Mouse (Mus musculus) hindbrain, postnatal 0 days (tissue): Measurements from ENCODE around the gene Itpka. TPM values are rescaled to one million over a fixed set of nuclear protein-coding genes. Genes with fewer than 3 reads are reported as not detected.

Experiments
- ATAC-seq: fragments of 200-750 bp; cut with Nextera tagmentation; 2 replicates; pipeline ENCODE4 v1.8.0; 2017; ENCODE audit warnings: mild to moderate bottlenecking, moderate TSS enrichment, moderate library complexity
- DNase-seq: peaks from one replicate; pipeline ENCODE4 v3.0.0-alpha.2; 2015; ENCODE audit warnings: low spot score
- H3K27ac ChIP-seq: fragments of 300-500 bp; sonication (generic); 2 replicates; pipeline ENCODE4 v1.5.1; 2014; ENCODE audit warnings: mild to moderate bottlenecking
- H3K27me3 ChIP-seq: fragments of 300-500 bp; sonication (generic); 2 replicates; pipeline ENCODE4 v1.6.1; 2014; ENCODE audit warnings: low read length, mixed read lengths; ENCODE audit not compliant: insufficient read depth
- H3K36me3 ChIP-seq: fragments of 300-500 bp; sonication (generic); 2 replicates; pipeline ENCODE4 v1.6.1; 2014; ENCODE audit warnings: low read length, mixed read lengths; ENCODE audit not compliant: insufficient read depth
- H3K4me1 ChIP-seq: fragments of 300-500 bp; sonication (generic); 2 replicates; pipeline ENCODE4 v1.6.1; 2014; ENCODE audit warnings: antibody characterized with exemption, low read length, mixed read lengths; ENCODE audit not compliant: insufficient read depth
- H3K4me2 ChIP-seq: fragments of 300-500 bp; sonication (generic); 2 replicates; pipeline ENCODE4 v1.6.1; 2014; ENCODE audit warnings: low read depth, mild to moderate bottlenecking, low read length, moderate library complexity, mixed read lengths
- H3K4me3 ChIP-seq: fragments of 300-500 bp; sonication (generic); 2 replicates; pipeline ENCODE4 v1.5.1; 2014; ENCODE audit warnings: low read length
- H3K9ac ChIP-seq: fragments of 300-500 bp; sonication (generic); replicated peaks from 2 replicates; pipeline ENCODE4 v1.6.1; 2014; ENCODE audit warnings: mild to moderate bottlenecking, low read length, moderate library complexity, mixed read lengths
- H3K9me3 ChIP-seq: fragments of 300-500 bp; sonication (generic); 2 replicates; pipeline ENCODE4 v1.6.1; 2016; ENCODE audit warnings: low read length, mixed read lengths
- CTCF ChIP-seq: IDR thresholded peaks from 2 replicates; pipeline ENCODE4 v1.5.1; 2016; ENCODE audit warnings: antibody characterized with exemption, control low read depth, low read depth
- WGBS: fragments of 180-500 bp; shearing (Covaris S2); extraction: QIAGEN DNeasy Blood & Tissue Kit; methylation state at CpG from one replicate; pipeline ENCODE4 v1.1.7; 2014; 5-methylcytosine and 5-hydroxymethylcytosine counted together
- polyA plus RNA-seq: library from polyadenylated mRNA; unstranded; fragments of >200 nt; fragmentation: Nextera tagmentation; extraction: Ambion mirVana; gene quantifications from 2 replicates; pipeline ENCODE4 v1.2.1, GENCODE M21; 2015
- total RNA-seq: library from RNA; depleted of rRNA; stranded (reverse); fragments of >200 nt; gene quantifications from 2 replicates; pipeline ENCODE4 v1.2.3, GENCODE M21; 2014

Gene Itpka
- total and polyA plus RNA-seq, 2 experiments from 2014 or later: 3.3 to 8.5 TPM

DNA sequence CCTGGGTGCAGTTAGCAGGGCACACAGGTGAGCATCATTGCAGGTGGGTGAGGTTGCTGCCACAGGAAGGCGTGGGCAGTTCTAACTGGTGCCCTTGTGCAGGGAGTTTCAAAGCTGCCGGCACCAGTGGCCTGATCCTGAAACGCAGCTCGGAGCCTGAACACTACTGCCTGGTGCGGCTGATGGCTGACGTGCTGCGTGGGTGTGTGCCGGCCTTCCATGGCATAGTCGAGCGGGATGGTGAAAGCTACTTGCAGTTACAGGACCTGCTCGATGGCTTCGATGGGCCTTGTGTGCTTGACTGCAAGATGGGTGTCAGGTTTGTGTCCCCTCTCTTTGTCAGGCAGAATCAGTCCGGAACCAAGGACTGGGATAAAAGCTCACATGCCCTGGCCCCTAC is 7.1 kb downstream of the Itpka start:
- H3K27me3 ChIP-seq: peaks cover under 1% of the 10 kb centered on the region; the same call in 1 of the 2 replicates
- no peak overlapping the region for H3K4me3 ChIP-seq
- H3K27ac ChIP-seq: no peak overlapping the region
- H3K4me2 ChIP-seq: no peak overlapping the region
- no peaks in the 10 kb centered on the region for H3K9me3 ChIP-seq
- H3K9ac ChIP-seq: no peak overlapping the region
- no peak for DNase-seq
- H3K4me1 ChIP-seq: no peaks in the 10 kb centered on the region
- H3K36me3 ChIP-seq: no peaks in the 10 kb centered on the region
- ATAC-seq: no peak
- 79% methylated on average over 13 of the region's 13 CpGs for WGBS
- no peak for TF ChIP-seq CTCF

DNA sequence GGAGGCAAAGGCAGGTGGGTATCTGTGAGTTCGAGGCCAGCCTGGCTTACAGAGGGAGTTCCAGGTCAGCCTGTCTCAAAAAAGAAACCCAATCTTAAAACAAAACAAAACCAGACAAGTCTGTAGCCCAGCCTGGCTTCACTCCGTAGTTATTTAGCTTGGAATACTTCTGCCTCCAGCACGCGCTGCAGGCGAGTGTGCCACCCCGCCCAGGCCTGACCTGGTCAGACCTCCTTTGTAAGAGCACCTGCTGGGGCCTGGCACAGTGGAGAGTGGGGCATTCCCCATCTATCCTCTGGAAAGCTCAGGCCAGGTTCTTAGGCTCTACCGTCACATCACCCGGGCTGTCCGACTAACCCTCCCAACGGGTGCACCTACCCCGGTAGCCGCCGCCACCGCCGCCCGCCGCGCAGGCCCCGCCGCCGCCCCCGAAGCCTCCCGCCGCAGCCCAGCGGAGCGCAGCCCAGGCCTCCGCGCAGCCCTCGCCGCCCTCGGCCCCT is 15.5 kb downstream of the Itpka start:
- Histone ChIP-seq H3K9me3 (no peaks in the 10 kb centered on the region), H3K36me3 (no peaks in the 10 kb centered on the region), H3K9ac (peak overlapping the region; percentile 43), H3K4me2 (peak overlapping the region; percentile 97), H3K27me3 (0 out of 2 replicates have a peak, but pooled peaks cover 19% of the 10 kb centered on the region), H3K27ac (no peak overlapping the region), H3K4me3 (peak overlapping the region; percentile 60), H3K4me1 (peaks cover 4% of the 10 kb centered on the region; the same call in 1 of the 2 replicates)
- ATAC-seq (peak; percentile 31; the same call in 1 of the 2 replicates), DNase-seq (no peak)
- WGBS: 3% methylated on average over 24 of the region's 31 CpGs
- no peak for TF ChIP-seq CTCF

DNA sequence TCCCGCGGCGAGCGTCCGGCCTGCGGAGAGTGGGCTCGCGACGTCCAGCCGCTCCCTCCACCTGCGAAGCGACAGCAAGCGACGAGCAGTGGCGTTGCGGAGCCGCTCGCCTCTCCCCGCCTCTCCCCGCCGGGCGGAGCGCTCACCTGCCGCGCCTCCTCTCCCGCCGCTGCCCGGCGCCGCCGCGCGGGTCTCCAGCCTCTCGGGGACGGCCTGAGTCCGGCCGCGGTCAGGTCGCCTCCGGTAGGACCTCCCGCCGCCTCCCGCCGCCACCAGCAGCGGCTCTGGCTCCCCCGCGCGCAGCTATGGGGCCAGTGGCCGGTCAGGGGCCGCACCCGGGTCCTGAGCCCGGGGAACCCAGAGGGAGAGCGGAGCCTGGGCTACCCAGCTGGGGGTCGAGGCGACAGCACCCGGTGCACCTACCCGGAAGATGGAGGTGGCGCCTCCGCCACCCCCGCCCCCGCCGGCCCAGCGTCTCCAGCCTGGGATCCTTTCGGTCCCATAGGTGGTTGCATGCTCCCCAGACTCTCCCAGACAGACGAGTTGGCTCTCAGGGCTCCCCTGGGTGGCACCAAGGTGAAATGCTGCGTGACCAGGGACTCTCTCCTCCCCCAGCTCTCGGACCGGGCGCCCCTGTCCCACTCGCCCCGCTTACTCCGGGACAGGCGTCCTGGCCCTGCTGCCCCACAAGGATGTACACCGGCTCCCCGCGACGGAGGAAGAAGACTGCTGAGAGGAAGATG is 16.1 kb downstream of the Itpka start:
- peak; percentile 25 for DNase-seq
- Histone ChIP-seq H3K27ac (no peak overlapping the region), H3K4me3 (peak overlapping the region; percentile 60), H3K27me3 (0 out of 2 replicates have a peak, but pooled peaks cover 19% of the 10 kb centered on the region), H3K9ac (peak overlapping the region; percentile 43), H3K4me2 (peak overlapping the region; percentile 97), H3K9me3 (no peaks in the 10 kb centered on the region), H3K4me1 (peaks cover 4% of the 10 kb centered on the region; the same call in 1 of the 2 replicates), H3K36me3 (no peaks in the 10 kb centered on the region)
- 1% methylated on average over 51 of the region's 77 CpGs for WGBS
- TF ChIP-seq CTCF: no peak
- ATAC-seq: peak; percentile 39

DNA sequence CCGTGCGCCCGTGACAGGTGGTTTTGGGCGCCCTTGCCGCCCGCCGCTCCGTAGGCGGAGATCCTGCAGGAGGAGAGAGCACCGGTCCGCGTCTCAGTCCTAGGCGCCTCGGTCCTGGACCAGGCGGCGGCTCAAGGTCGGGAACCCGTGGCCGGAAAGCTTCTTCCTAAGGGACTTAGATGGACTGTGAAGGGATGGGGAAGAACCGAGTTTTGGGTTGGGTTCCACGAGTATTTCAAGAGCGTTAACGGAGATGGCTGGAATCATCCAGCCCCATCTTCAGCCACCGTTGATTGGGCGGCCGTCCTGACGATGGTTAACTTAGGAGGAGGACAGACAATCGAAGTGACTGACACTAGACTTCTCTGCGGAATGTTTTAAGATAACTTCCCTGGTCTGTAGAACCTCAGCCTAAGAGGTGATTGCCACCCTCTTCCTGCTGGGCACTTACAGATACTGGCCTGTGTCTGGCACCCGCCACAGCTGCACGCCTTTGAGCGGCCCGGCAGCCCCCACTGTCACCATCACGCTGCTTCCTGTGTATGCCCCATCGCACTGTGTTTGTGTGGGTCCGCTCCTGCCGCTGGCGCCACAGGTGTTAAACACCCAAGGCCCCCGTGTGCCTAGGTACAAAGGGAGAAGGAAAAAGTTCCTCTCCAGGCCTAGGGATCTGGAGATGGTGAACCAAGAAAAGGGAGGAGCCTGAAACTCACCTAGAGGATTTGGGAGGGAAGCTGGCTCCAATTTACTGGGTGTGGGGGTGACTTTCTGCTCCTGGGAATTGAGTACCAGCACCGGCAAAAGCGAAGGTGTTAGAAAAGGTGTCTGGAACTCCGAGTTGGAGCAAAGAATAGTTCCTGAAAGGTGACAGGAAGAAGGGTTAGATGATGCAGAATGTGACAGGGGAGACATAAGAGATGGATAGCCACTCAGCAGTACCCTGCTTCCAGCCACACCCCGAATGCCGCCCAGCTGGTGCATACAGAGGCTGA is 17.0 kb downstream of the Itpka start:
- no peak overlapping the region for H3K27ac ChIP-seq
- DNase-seq (no peak), ATAC-seq (no peak)
- peaks cover 4% of the 10 kb centered on the region; the same call in 1 of the 2 replicates for H3K4me1 ChIP-seq
- H3K4me2 ChIP-seq: peak overlapping the region; percentile 97
- H3K27me3 ChIP-seq: 0 out of 2 replicates have a peak, but pooled peaks cover 19% of the 10 kb centered on the region
- 9% methylated on average over 37 of the region's 44 CpGs for WGBS
- H3K9me3 ChIP-seq: no peaks in the 10 kb centered on the region
- H3K4me3 ChIP-seq: peak overlapping the region; percentile 60
- peaks cover 8% of the 10 kb centered on the region for H3K36me3 ChIP-seq
- H3K9ac ChIP-seq: peak overlapping the region; percentile 43; the same call in 1 of the 2 replicates
- TF ChIP-seq CTCF: no peak

DNA sequence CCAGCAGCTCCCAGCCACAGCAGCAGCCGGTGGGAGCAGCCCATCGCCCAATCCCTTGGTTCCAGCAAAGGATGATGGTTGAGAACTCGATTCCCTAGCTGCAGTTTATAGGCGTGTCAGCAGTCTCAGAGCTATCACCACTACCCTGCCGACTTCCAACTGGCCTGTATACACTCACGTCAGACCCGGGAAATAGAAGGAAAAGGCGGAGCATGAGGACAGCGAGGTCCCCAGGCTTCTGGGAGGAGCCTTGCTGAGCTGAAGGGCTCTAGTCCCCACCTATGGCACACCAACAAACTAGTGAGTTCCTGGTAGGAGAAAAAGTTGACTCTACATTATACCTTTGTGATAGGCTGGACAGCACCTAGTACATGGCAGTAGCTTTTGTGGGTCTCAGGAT is 18.1 kb downstream of the Itpka start, which contains the start of gene Ltk:
Gene Ltk, minus strand, starts transcription at position 181 of the 400 bp plus-strand sequence.
- 0 out of 2 replicates have a peak, but pooled peaks cover 19% of the 10 kb centered on the region for H3K27me3 ChIP-seq
- no peak for TF ChIP-seq CTCF
- no peak for ATAC-seq

DNA sequence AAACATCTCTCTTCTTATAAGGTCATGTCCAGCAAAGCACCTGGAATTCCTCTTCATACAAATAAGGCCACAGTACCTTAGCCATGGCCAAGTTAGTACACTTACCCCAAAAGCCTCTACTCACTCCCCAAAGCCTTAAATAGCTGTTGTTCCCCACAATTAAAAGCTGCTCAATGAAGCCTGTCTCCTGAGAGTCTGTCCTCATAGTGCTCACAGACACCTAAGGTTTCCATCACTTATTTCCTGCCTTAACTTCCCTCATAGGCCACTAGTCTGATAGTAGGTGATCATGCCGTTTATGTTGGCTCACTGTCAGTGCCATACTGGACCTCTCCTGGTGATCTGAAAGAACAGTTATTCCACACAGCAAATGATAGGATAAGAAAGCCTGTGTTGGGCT is 20.1 kb downstream of the Itpka start:
- H3K9ac ChIP-seq: no peak overlapping the region
- TF ChIP-seq CTCF: no peak
- no peak overlapping the region for H3K4me3 ChIP-seq
- ATAC-seq (no peak), DNase-seq (no peak)
- H3K4me1 ChIP-seq: peaks cover 4% of the 10 kb centered on the region; the same call in 1 of the 2 replicates
- WGBS: 74% methylated on average over 1 of the region's 1 CpGs
- H3K4me2 ChIP-seq: no peak overlapping the region
- 0 out of 2 replicates have a peak, but pooled peaks cover 16% of the 10 kb centered on the region for H3K27me3 ChIP-seq
- no peak overlapping the region for H3K27ac ChIP-seq
- no peaks in the 10 kb centered on the region for H3K9me3 ChIP-seq
- H3K36me3 ChIP-seq: peaks cover 21% of the 10 kb centered on the region

More for the DNA sequence above, 18.1 kb downstream of the Itpka start, which contains the start of gene Ltk:
- H3K9ac ChIP-seq: no peak within 1 kb of the TSS
- peaks cover 4% of the 10 kb centered on the region; the same call in 1 of the 2 replicates for H3K4me1 ChIP-seq
- WGBS: 26% methylated on average over 9 of the region's 9 CpGs
- H3K9me3 ChIP-seq: no peaks in the 10 kb centered on the region
- H3K4me2 ChIP-seq: peak within 1 kb of the TSS; percentile 97; the same call in 1 of the 2 replicates
- DNase-seq: no peak
- no peak within 1 kb of the TSS for H3K4me3 ChIP-seq
- H3K27ac ChIP-seq: no peak within 1 kb of the TSS
- H3K36me3 ChIP-seq: peaks cover 19% of the 10 kb centered on the region
